Mouse (Mus musculus) liver, adult 2 months (tissue): Measurements from ENCODE around the gene Lrrc36.

ENCODE experiments used
- CTCF ChIP-seq: fragments of 200-500 bp; IDR thresholded peaks from 2 replicates; pipeline ENCODE4 v1.5.1; 2011; ENCODE audit warnings: low read depth, low read length, control low read depth
- POLR2A ChIP-seq: fragments of 200-500 bp; IDR thresholded peaks from 2 replicates; pipeline ENCODE4 v1.6.1; 2011; ENCODE audit warnings: low read length, control low read depth; ENCODE audit not compliant: insufficient read depth; ENCODE audit errors: extremely low read depth

DNA sequence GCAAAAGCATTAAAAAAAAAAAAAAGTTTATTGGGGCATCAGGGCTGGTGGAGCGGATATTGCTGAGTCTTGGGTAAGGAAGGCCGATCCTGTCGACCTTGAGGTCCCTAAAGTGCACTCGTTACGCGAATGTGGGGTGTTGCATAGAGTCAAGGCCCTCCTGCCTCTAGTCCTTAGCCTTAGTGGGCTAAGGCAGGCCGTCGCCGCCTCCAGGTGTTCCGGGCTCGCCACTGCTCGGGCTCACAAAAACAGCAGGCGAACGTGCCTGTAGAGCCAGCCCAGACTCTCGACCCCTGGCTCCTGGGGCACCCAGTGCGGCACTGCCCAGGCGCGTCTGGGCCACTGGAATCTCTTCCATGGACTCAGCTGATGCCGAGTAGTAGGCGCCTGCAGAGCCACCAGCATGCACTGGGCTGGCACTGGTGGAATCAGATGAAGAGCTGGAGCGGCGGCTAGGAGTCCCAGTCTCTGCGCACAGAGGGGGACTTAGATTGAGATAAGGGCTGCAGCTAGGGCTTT, 59.1 kb downstream of the Lrrc36 start:
- TF ChIP-seq CTCF (no peak), POLR2A (no peak)
